Mouse (Mus musculus) stomach, postnatal 0 days (tissue): ENCODE measurements around the gene Itga8. TPM values are rescaled to one million over a fixed set of nuclear protein-coding genes. Genes with fewer than 3 reads are reported as not detected.

Experiments
- ATAC-seq: fragments of 200-750 bp; cut with Nextera tagmentation; 2 replicates; pipeline ENCODE4 v1.8.0; 2017; ENCODE audit not compliant: low FRiP score, low TSS enrichment
- DNase-seq: peaks from one replicate; pipeline ENCODE4 v3.0.0-alpha.2; 2016; ENCODE audit warnings: low spot score
- H3K27ac ChIP-seq: fragments of 300-500 bp; sonication (generic); replicated peaks from 2 replicates; pipeline ENCODE4 v1.5.1; 2014; ENCODE audit warnings: mild to moderate bottlenecking, control low read depth
- H3K27me3 ChIP-seq: fragments of 300-500 bp; sonication (generic); 2 replicates; pipeline ENCODE4 v1.6.1; 2014; ENCODE audit warnings: low read length; ENCODE audit not compliant: control insufficient read depth, insufficient read depth
- H3K36me3 ChIP-seq: fragments of 300-500 bp; sonication (generic); 2 replicates; pipeline ENCODE4 v1.6.1; 2014; ENCODE audit warnings: low read length, mixed read lengths; ENCODE audit not compliant: control insufficient read depth, insufficient read depth
- H3K4me1 ChIP-seq: fragments of 300-500 bp; sonication (generic); replicated peaks from 2 replicates; pipeline ENCODE4 v1.6.1; 2014; ENCODE audit warnings: antibody characterized with exemption; ENCODE audit not compliant: control insufficient read depth, insufficient read depth
- H3K4me2 ChIP-seq: fragments of 300-500 bp; sonication (generic); replicated peaks from 2 replicates; pipeline ENCODE4 v1.6.1; 2014; ENCODE audit warnings: low read depth, mild to moderate bottlenecking, control low read depth, moderate library complexity
- H3K4me3 ChIP-seq: fragments of 300-500 bp; sonication (generic); 2 replicates; pipeline ENCODE4 v1.5.1; 2014; ENCODE audit warnings: low read depth, low read length, control low read depth
- H3K9ac ChIP-seq: fragments of 300-500 bp; sonication (generic); 2 replicates; pipeline ENCODE4 v1.6.1; 2014; ENCODE audit warnings: mild to moderate bottlenecking, low read length, control low read depth, mixed read lengths
- H3K9me3 ChIP-seq: fragments of 300-500 bp; sonication (generic); 2 replicates; pipeline ENCODE4 v1.6.1; 2016; ENCODE audit warnings: low read length; ENCODE audit not compliant: control insufficient read depth
- CTCF ChIP-seq: IDR thresholded peaks from 2 replicates; pipeline ENCODE4 v1.5.1; 2016; ENCODE audit warnings: antibody characterized with exemption, low read depth, mild to moderate bottlenecking, moderate library complexity
- EP300 ChIP-seq: optimal IDR thresholded peaks from 2 replicates; pipeline ENCODE3; 2016; ENCODE audit warnings: antibody characterized with exemption
- WGBS: fragments of 180-500 bp; shearing (Covaris S2); extraction: QIAGEN DNeasy Blood & Tissue Kit; methylation state at CpG from one replicate; pipeline ENCODE4 v1.1.7; 2014; 5-methylcytosine and 5-hydroxymethylcytosine counted together
- polyA plus RNA-seq: library from polyadenylated mRNA; unstranded; fragments of >200 nt; fragmentation: Nextera tagmentation; extraction: Ambion mirVana; gene quantifications from 2 replicates; pipeline ENCODE4 v1.2.1, GENCODE M21; 2015

Gene Itga8
- polyA plus RNA-seq, 1 experiment from 2014 or later, result 7.7 TPM

DNA sequence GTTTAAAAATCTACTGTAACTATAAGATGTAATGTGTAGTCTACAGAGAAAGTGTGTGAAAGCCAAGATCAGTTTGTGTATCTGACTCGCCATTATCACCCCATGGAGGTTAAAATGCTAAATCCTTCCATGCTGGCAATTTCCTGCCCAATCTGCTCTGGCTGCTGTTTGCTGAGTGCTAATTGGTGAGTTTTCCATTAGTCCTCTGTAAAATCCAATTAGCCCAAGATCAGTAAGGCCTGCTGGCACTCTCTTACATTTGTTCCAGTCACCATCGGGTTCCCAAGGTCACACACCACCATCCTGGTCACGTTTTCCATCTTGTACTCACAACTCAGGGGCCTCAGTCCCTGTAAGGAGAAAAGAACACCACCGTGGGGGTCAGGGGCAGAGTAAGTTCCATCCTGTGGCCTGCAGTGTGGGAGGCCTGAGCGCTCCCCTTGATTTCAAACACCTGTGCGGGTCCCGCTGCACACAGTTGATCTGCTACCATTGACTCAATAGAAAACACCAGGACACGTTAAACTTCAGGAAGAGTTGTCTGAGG, 119.2 kb downstream of the Itga8 start:
- H3K9me3 ChIP-seq, result no peaks in the 10 kb centered on the region
- no peak for ATAC-seq
- no peaks in the 10 kb centered on the region for H3K4me1 ChIP-seq
- no peak overlapping the region for H3K27ac ChIP-seq
- H3K36me3 ChIP-seq, result no peaks in the 10 kb centered on the region
- no peak for TF ChIP-seq CTCF
- TF ChIP-seq EP300, result no peak
- H3K4me2 ChIP-seq, result no peak overlapping the region
- H3K4me3 ChIP-seq, result no peak overlapping the region
- 59% methylated on average over 8 of the region's 8 CpGs for WGBS
- DNase-seq, result no peak
- H3K27me3 ChIP-seq, result no peaks in the 10 kb centered on the region
- no peak overlapping the region for H3K9ac ChIP-seq

DNA sequence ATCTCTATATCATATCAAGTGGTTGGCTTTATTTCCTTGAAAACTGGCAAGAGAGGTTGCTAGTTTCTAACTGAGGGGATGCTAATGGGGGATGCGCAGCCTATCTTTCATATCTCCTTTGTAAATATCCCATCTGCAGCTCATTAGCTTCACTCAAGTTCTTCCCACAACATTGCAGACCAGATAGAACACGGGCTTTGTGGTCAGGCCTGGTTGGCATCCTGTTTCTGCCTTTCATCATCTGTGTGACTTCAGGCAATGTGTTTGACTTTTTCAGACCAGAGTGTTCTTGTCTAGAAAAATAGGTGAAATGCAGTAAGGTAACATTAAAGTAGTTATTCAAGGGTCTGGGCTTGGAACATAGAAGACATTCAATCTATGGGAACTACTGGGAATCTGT, 121.1 kb downstream of the Itga8 start:
- Histone ChIP-seq H3K4me1 (no peaks in the 10 kb centered on the region), H3K9me3 (no peaks in the 10 kb centered on the region), H3K36me3 (no peaks in the 10 kb centered on the region), H3K4me3 (no peak overlapping the region), H3K27ac (no peak overlapping the region), H3K27me3 (no peaks in the 10 kb centered on the region), H3K9ac (no peak overlapping the region), H3K4me2 (no peak overlapping the region)
- TF ChIP-seq CTCF, result no peak
- TF ChIP-seq EP300, result no peak
- no peak for DNase-seq
- WGBS, result 60% methylated on average over 2 of the region's 2 CpGs
- no peak for ATAC-seq

DNA sequence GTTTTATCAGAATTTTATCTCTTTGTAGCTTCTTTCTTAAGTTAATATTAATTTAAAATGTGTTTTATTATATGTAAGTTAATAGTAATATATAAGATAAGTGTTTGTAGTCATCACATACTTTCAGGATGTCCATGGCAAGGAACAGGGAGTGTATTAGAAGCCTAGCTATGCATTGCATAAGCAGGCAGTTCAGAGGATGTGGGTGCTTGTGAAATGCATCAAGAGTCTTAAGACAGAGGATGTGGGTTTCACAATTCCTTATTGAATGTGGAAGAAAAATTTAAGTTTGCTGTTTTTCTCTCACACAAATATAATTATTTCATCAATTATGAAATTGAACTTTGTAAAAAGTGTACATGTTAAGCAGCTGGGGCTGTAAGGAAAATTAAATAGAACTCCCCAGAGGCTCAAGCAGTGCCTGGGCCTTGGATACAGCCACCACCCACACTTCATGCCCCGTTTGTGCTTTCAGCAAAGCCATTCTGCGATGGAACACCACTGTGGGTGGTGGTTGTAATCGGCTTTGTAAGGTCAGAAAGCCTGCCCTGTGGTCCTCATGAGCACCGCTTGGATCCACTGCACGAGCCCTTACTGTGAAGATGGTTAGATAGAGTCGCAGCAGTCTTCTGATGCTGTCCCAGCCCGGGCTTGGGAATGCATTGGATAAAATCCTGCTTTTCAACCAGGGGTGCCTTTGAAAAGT, 126.8 kb downstream of the Itga8 start:
- no peaks in the 10 kb centered on the region for H3K36me3 ChIP-seq
- TF ChIP-seq CTCF (no peak), EP300 (no peak)
- 80% methylated on average over 7 of the region's 7 CpGs for WGBS

DNA sequence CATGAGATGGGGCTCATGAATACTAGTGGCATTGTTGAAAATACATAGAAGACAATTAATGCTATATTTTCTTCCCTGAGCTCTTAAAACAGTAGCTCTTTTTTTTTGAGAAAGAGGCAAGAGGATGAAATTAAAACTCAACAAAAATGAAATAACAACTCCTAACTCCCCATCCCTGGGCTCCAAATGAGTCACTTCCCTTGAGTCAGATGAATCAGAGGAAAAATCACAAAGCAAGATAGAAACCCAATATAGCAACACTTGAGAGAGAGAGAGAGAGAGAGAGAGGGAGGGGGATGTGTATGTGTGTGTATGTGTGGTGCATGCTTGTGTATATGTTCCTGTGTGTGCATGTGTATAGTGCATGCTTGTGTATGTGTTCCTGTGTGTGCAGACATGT, 131.5 kb downstream of the Itga8 start:
- Histone ChIP-seq H3K4me2 (no peak overlapping the region), H3K4me3 (no peak overlapping the region), H3K9me3 (no peaks in the 10 kb centered on the region), H3K36me3 (no peaks in the 10 kb centered on the region), H3K27me3 (no peaks in the 10 kb centered on the region), H3K9ac (no peak overlapping the region), H3K4me1 (no peaks in the 10 kb centered on the region), H3K27ac (no peak overlapping the region)
- no peak for TF ChIP-seq CTCF
- no peak for TF ChIP-seq EP300
- ATAC-seq, result no peak
- no peak for DNase-seq

More for the DNA sequence above, 126.8 kb downstream of the Itga8 start:
- Histone ChIP-seq H3K27me3 (no peaks in the 10 kb centered on the region), H3K4me1 (no peaks in the 10 kb centered on the region), H3K4me2 (no peak overlapping the region), H3K9me3 (no peaks in the 10 kb centered on the region), H3K9ac (no peak overlapping the region), H3K27ac (no peak overlapping the region), H3K4me3 (no peak overlapping the region)
- DNase-seq (no peak), ATAC-seq (no peak)

DNA sequence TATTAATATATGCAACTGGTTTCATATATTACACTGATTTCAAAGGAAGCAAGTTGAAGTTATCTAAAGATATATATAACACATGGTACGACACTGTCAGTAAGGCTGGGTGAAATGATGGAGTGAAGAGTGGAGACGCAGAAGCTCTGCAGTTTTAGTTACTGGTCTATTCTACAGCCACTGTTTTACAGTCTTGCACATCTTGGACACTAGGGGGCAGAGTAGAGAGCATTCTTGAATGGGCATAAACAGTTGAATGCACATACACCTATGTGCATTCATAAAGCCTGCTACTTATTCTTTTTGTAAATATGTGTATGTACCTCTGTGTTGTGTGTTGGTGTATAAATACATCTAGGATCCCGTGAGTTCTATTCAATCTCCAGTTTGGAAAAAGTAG, 141.2 kb downstream of the Itga8 start:
- Histone ChIP-seq H3K9me3 (no peaks in the 10 kb centered on the region), H3K27me3 (no peaks in the 10 kb centered on the region), H3K27ac (no peak overlapping the region), H3K4me2 (no peak overlapping the region), H3K4me3 (no peak overlapping the region), H3K36me3 (no peaks in the 10 kb centered on the region), H3K4me1 (no peaks in the 10 kb centered on the region), H3K9ac (no peak overlapping the region)
- no peak for ATAC-seq
- WGBS, result 76% methylated on average over 3 of the region's 3 CpGs
- TF ChIP-seq CTCF (peak; percentile 68), EP300 (no peak)
- DNase-seq, result no peak

DNA sequence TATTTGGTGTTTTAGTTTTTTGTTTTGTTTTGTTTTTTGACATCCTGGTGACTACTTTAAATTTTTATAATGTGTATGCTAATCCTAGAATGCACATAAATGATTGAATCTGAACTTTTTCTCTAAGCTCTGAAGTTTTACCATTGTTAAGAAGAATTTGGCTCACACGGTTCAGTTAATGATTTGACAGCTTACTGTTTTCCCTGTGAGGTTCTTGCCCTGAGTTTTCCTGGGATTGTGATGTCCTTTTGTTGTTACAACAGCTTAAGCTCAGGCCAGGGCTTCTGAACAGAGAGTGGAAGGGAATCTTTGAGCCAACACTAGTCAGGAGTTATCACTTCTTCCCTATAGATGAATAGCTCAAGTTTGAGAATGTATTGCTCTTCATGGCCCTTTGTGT, 144.7 kb downstream of the Itga8 start:
- no peak for TF ChIP-seq CTCF
- no peak for TF ChIP-seq EP300
- 25% methylated on average over 1 of the region's 1 CpGs for WGBS
- Histone ChIP-seq H3K27me3 (no peaks in the 10 kb centered on the region), H3K9ac (no peak overlapping the region), H3K27ac (no peak overlapping the region), H3K4me2 (no peak overlapping the region), H3K4me3 (no peak overlapping the region), H3K9me3 (no peaks in the 10 kb centered on the region), H3K36me3 (no peaks in the 10 kb centered on the region), H3K4me1 (no peaks in the 10 kb centered on the region)
- no peak for ATAC-seq
- no peak for DNase-seq
